Mouse (Mus musculus) cortical plate, adult 2 months (tissue): Measurements from ENCODE around the gene Slc25a22.

ENCODE experiments used
- CTCF ChIP-seq: fragments of 200-500 bp; IDR thresholded peaks from 2 replicates; pipeline ENCODE4 v1.5.1; 2011; ENCODE audit warnings: mild to moderate bottlenecking, control low read depth, low read length; ENCODE audit not compliant: insufficient read depth; ENCODE audit errors: extremely low read depth
- POLR2A ChIP-seq: fragments of 200-500 bp; IDR thresholded peaks from 2 replicates; pipeline ENCODE4 v1.6.1; 2011; ENCODE audit warnings: mild to moderate bottlenecking, low read length, control low read depth; ENCODE audit not compliant: insufficient read depth; ENCODE audit errors: extremely low read depth

DNA sequence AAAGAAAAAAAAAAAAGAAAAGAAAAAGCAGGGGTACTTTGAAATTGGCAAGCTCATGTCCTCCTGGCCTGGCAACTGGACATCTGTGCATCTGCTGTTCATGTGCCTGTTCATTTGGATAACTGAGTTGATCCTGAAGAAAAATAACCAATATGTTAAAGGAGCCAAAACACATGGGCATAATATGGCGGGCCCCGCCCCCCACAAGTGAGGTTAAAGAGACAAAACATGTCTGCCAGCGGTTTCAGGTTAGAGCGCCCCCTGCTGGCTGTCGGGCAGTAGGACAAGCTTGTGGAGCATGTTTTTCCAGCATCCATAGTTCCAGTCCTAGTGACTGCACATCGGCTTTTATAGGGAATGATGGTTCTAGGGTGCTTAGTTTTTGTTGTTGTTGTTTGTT lies 42.9 kb downstream of the Slc25a22 start:
- TF ChIP-seq POLR2A, result no peak
- TF ChIP-seq CTCF, result peak; percentile 49
